In the genomic region with DNA sequence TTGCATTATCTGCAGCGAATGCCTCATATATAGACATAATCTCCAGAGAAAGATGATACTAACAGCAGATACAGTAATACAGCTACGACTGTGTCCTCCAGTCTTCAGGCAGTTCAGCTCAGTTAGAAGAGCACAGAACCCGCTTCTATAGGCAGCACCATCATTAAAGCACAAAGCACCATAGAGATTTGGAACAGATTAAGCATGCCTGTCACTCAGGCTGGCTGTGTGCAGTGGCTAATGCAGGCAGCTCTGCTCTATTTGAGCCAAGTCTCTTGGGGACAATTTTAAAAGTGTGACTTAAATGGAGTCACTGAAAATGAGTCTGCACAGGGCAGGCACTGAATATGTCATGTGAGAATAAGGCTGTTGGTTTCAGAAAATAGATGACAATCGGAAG, we compare ENCODE assay signal across 15 mouse cellular contexts.
DNase-seq lines count a peak whose midpoint lies in the region; ATAC-seq lines count a peak whose summit lies in the region.
"Had no signal": no experiment of that assay in that cellular context is flagged by ENCODE, and none has a peak within 500 bp of the region (broad histone marks: within the 10 kb centered on the region; RNA-seq: fewer than 3 reads in every experiment).

No protein-coding gene starts in this region.

- WGBS in neural tube, embryonic 11.5 days = 76% methylated on average over 4 of the region's 4 CpGs
- 41% methylated on average over 4 of the region's 4 CpGs for WGBS in hindbrain, embryonic 13.5 days
- WGBS in midbrain, embryonic 14.5 days = 23% methylated on average over 4 of the region's 4 CpGs

- no peak overlapping the region for H3K4me2 ChIP-seq in neural tube, embryonic 11.5 days (ENCODE audit: low read depth)
- no peak overlapping the region for H3K4me2 ChIP-seq in hindbrain, embryonic 13.5 days
- H3K4me2 ChIP-seq in midbrain, embryonic 14.5 days (ENCODE audit: low read length) = no peak overlapping the region
- H3K4me2 ChIP-seq: embryonic facial prominence, embryonic 15.5 days; kidney, embryonic 15.5 days; liver, embryonic 12.5 days had no signal

- no peak overlapping the region for H3K4me3 ChIP-seq in neural tube, embryonic 11.5 days (ENCODE audit: low read depth, low read length)
- H3K4me3 ChIP-seq in hindbrain, embryonic 13.5 days = no peak overlapping the region
- no peak overlapping the region for H3K4me3 ChIP-seq in midbrain, embryonic 14.5 days (replicated peaks; ENCODE audit: low read depth, low read length)
- H3K4me3 ChIP-seq: embryonic facial prominence, embryonic 15.5 days; kidney, embryonic 15.5 days; left cerebral cortex, adult 2 months; liver, embryonic 12.5 days had no signal

- H3K9ac ChIP-seq in neural tube, embryonic 11.5 days (ENCODE audit: low read length) = no peak overlapping the region
- no peak overlapping the region for H3K9ac ChIP-seq in hindbrain, embryonic 13.5 days
- no peak overlapping the region for H3K9ac ChIP-seq in midbrain, embryonic 14.5 days (replicated peaks; ENCODE audit: low read length)
- H3K9ac ChIP-seq: embryonic facial prominence, embryonic 15.5 days; kidney, embryonic 15.5 days; liver, embryonic 12.5 days had no signal

- ATAC-seq in neural tube, embryonic 11.5 days (ENCODE audit: insufficient read depth, low FRiP score, low TSS enrichment) = peak; percentile 48; the same call in 1 of the 2 replicates
- peak; percentile 91 for ATAC-seq in hindbrain, embryonic 13.5 days (ENCODE audit: low FRiP score)
- ATAC-seq in midbrain, embryonic 14.5 days (ENCODE audit: low FRiP score, low TSS enrichment) = peak; percentile 81; the same call in 1 of the 2 replicates
- no peak for ATAC-seq in monocyte, adult 5-6 weeks (replicated peaks; ENCODE audit: insufficient number of reproducible peaks, low FRiP score, low TSS enrichment, poor library complexity, severe bottlenecking)
- ATAC-seq: liver, embryonic 12.5 days had no signal

- H3K4me1 ChIP-seq in neural tube, embryonic 11.5 days (ENCODE audit: control insufficient read depth, insufficient read depth, low read length) = no peaks in the 10 kb centered on the region
- peaks cover 4% of the 10 kb centered on the region; the same call in 1 of the 2 replicates for H3K4me1 ChIP-seq in hindbrain, embryonic 13.5 days (replicated peaks)
- peaks cover 5% of the 10 kb centered on the region; the same call in 1 of the 2 replicates for H3K4me1 ChIP-seq in midbrain, embryonic 14.5 days (ENCODE audit: control insufficient read depth, insufficient read depth, low read length)
- H3K4me1 ChIP-seq: embryonic facial prominence, embryonic 15.5 days; kidney, embryonic 15.5 days; liver, embryonic 12.5 days had no signal

- H3K27ac ChIP-seq in neural tube, embryonic 11.5 days (ENCODE audit: low read depth, low read length) = no peak overlapping the region
- H3K27ac ChIP-seq in hindbrain, embryonic 13.5 days = no peak overlapping the region
- no peak overlapping the region for H3K27ac ChIP-seq in midbrain, embryonic 14.5 days (replicated peaks; ENCODE audit: low read depth, low read length)
- H3K27ac ChIP-seq: embryonic facial prominence, embryonic 15.5 days; kidney, embryonic 15.5 days; left cerebral cortex, adult 2 months; liver, embryonic 12.5 days had no signal

- H3K27me3 ChIP-seq in neural tube, embryonic 11.5 days (ENCODE audit: control insufficient read depth, insufficient read depth, low read length) = no peaks in the 10 kb centered on the region
- H3K27me3 ChIP-seq in hindbrain, embryonic 13.5 days = no peaks in the 10 kb centered on the region
- no peaks in the 10 kb centered on the region for H3K27me3 ChIP-seq in midbrain, embryonic 14.5 days (ENCODE audit: control insufficient read depth, insufficient read depth, low read length)
- H3K27me3 ChIP-seq: embryonic facial prominence, embryonic 15.5 days; kidney, embryonic 15.5 days; liver, embryonic 12.5 days had no signal

- DNase-seq in neural tube, embryonic 11.5 days (ENCODE audit: low spot score) = peak; percentile 13
- DNase-seq in neural tube, embryonic 10.5 days (ENCODE audit: extremely low spot score, low spot score) = no peak
- DNase-seq in midbrain, embryonic 14.5 days = peak; percentile 75
- no peak for DNase-seq in kidney, postnatal 36 days
- no peak for DNase-seq in heart, adult 11 months
- DNase-seq: heart, postnatal 4 days; lung, postnatal 36 days; right cerebral cortex, postnatal 14 days; thymus, adult 2 months had no signal

- no peaks in the 10 kb centered on the region for H3K9me3 ChIP-seq in neural tube, embryonic 11.5 days (ENCODE audit: control insufficient read depth, low read length)
- no peaks in the 10 kb centered on the region for H3K9me3 ChIP-seq in hindbrain, embryonic 13.5 days
- no peaks in the 10 kb centered on the region for H3K9me3 ChIP-seq in midbrain, embryonic 14.5 days (ENCODE audit: control insufficient read depth, low read length)
- H3K9me3 ChIP-seq: embryonic facial prominence, embryonic 15.5 days; kidney, embryonic 15.5 days; liver, embryonic 12.5 days had no signal

- H3K36me3 ChIP-seq in neural tube, embryonic 11.5 days (ENCODE audit: control insufficient read depth, insufficient read depth, low read length) = no peaks in the 10 kb centered on the region
- no peaks in the 10 kb centered on the region for H3K36me3 ChIP-seq in hindbrain, embryonic 13.5 days
- H3K36me3 ChIP-seq in midbrain, embryonic 14.5 days (ENCODE audit: control insufficient read depth, insufficient read depth, low read length) = no peaks in the 10 kb centered on the region
- H3K36me3 ChIP-seq: embryonic facial prominence, embryonic 15.5 days; kidney, embryonic 15.5 days; liver, embryonic 12.5 days had no signal

Comparison
In these comparisons a context has a peak if more than half of its experiments do, and no peak if none do; other contexts are left out.
1. DNase-seq: peak in neural tube, embryonic 11.5 days (single experiment) and midbrain, embryonic 14.5 days (single experiment); none in neural tube, embryonic 10.5 days (single experiment), kidney, postnatal 36 days (0 of 2) and heart, adult 11 months (single experiment).